Comparison of ENCODE assay signal across 33 mouse cellular contexts in genomic region chr2:128381684-128382205, GRCm38 (mm10).
A peak's percentile ranks its signal among the peaks of the same experiment; 100 is the strongest.
DNase-seq lines count a peak whose midpoint lies in the region; ATAC-seq and TF ChIP-seq lines count a peak whose summit lies in the region.
"Had no signal": no experiment of that assay in that cellular context is flagged by ENCODE, and none has a peak within 500 bp of the region (broad histone marks: within the 10 kb centered on the region; RNA-seq: fewer than 3 reads in every experiment).

No protein-coding gene starts in this region.

- no peak for ATAC-seq in midbrain, embryonic 13.5 days
- ATAC-seq: forebrain, embryonic 13.5 days; forebrain, embryonic 16.5 days; hindbrain, postnatal 0 days; intestine, embryonic 15.5 days had no signal

- no peaks in the 10 kb centered on the region for H3K9me3 ChIP-seq in heart, embryonic 10.5 days
- H3K9me3 ChIP-seq in midbrain, embryonic 13.5 days = no peaks in the 10 kb centered on the region
- H3K9me3 ChIP-seq: embryonic facial prominence, embryonic 10.5 days; embryonic facial prominence, embryonic 13.5 days; forebrain, embryonic 10.5 days; forebrain, embryonic 13.5 days; G1E; heart, embryonic 12.5 days; heart, embryonic 15.5 days; intestine, embryonic 15.5 days had no signal

- DNase-seq in heart, embryonic 10.5 days (ENCODE audit: low spot score) = no peak
- DNase-seq in heart, adult 8-10 months (ENCODE audit: low spot score) = no peak
- DNase-seq in NIH3T3 (ENCODE audit: low read depth) = peak; percentile 31
- DNase-seq in induced T-regulatory cell, adult 2 months (ENCODE audit: low read depth) = peak; percentile 81
- DNase-seq in spleen, postnatal 4 days (ENCODE audit: low spot score in 2 of 2) = no peak
- DNase-seq in kidney, postnatal 10 days = no peak
- DNase-seq: adrenal gland, postnatal 10 days; B cell, adult 2 months; cerebellum, adult 11 months; cerebellum, adult 2 months; cerebellum, adult 9-11 months; cerebellum, postnatal 25 days; embryo, embryonic 11 days; gastrocnemius, postnatal 10 days; gastrocnemius, postnatal 36 days; heart, adult 2 months; heart, postnatal 10 days; heart, postnatal 4 days; kidney, adult 18-20 months had no signal

- peak overlapping the region; percentile 76 for H3K4me2 ChIP-seq in myocyte (ENCODE audit: low read depth)
- H3K4me2 ChIP-seq in midbrain, embryonic 13.5 days (replicated peaks) = no peak overlapping the region
- H3K4me2 ChIP-seq: embryonic facial prominence, embryonic 13.5 days; forebrain, embryonic 13.5 days; heart, embryonic 12.5 days; heart, embryonic 15.5 days; hindbrain, embryonic 14.5 days; intestine, embryonic 15.5 days had no signal

- H3K4me1 ChIP-seq in heart, embryonic 10.5 days = peaks cover 44% of the 10 kb centered on the region
- peaks cover 15% of the 10 kb centered on the region for H3K4me1 ChIP-seq in midbrain, embryonic 13.5 days (replicated peaks)

- 0 out of 2 replicates have a peak overlapping the region, but pooled peaks have one; percentile 18 for H3K27ac ChIP-seq in heart, embryonic 10.5 days
- H3K27ac ChIP-seq in midbrain, embryonic 13.5 days = no peak overlapping the region
- H3K27ac ChIP-seq: embryonic facial prominence, embryonic 10.5 days; embryonic facial prominence, embryonic 13.5 days; forebrain, embryonic 10.5 days; forebrain, embryonic 13.5 days; heart, adult 2 months; heart, embryonic 15.5 days; hindbrain, embryonic 14.5 days; hindbrain, postnatal 0 days; intestine, embryonic 15.5 days had no signal

- H3K79me2 ChIP-seq in myocyte (ENCODE audit: control insufficient read depth, insufficient read depth) = peaks cover 95% of the 10 kb centered on the region

- H3K9ac ChIP-seq in midbrain, embryonic 13.5 days (replicated peaks) = no peak overlapping the region
- H3K9ac ChIP-seq: embryonic facial prominence, embryonic 13.5 days; forebrain, embryonic 13.5 days; heart, embryonic 12.5 days; heart, embryonic 15.5 days; hindbrain, embryonic 14.5 days; intestine, embryonic 15.5 days had no signal

- WGBS in heart, embryonic 10.5 days = 71% methylated on average over 5 of the region's 5 CpGs
- 86% methylated on average over 5 of the region's 5 CpGs for WGBS in midbrain, embryonic 13.5 days

- no peak overlapping the region for H3ac ChIP-seq in myocyte (ENCODE audit: control insufficient read depth, insufficient read length)

- H3K4me3 ChIP-seq in heart, embryonic 10.5 days = no peak overlapping the region
- H3K4me3 ChIP-seq in myocyte = no peak overlapping the region
- no peak overlapping the region for H3K4me3 ChIP-seq in midbrain, embryonic 13.5 days (replicated peaks)
- H3K4me3 ChIP-seq: embryonic facial prominence, embryonic 10.5 days; embryonic facial prominence, embryonic 13.5 days; forebrain, embryonic 10.5 days; forebrain, embryonic 13.5 days; heart, adult 2 months; heart, embryonic 12.5 days; heart, embryonic 15.5 days; intestine, embryonic 15.5 days had no signal

- H3K36me3 ChIP-seq in heart, embryonic 10.5 days = no peaks in the 10 kb centered on the region
- H3K36me3 ChIP-seq in myocyte (ENCODE audit: control insufficient read depth, insufficient read depth) = no peaks in the 10 kb centered on the region
- H3K36me3 ChIP-seq in midbrain, embryonic 13.5 days = no peaks in the 10 kb centered on the region
- H3K36me3 ChIP-seq: embryonic facial prominence, embryonic 10.5 days; embryonic facial prominence, embryonic 13.5 days; forebrain, embryonic 10.5 days; G1E; heart, embryonic 12.5 days; heart, embryonic 15.5 days; intestine, embryonic 15.5 days had no signal

- no peaks in the 10 kb centered on the region for H3K27me3 ChIP-seq in heart, embryonic 10.5 days (ENCODE audit: insufficient read depth, poor library complexity, severe bottlenecking)
- no peaks in the 10 kb centered on the region for H3K27me3 ChIP-seq in myocyte (ENCODE audit: control insufficient read depth, insufficient read depth, insufficient read length)
- peaks cover 3% of the 10 kb centered on the region; the same call in 1 of the 2 replicates for H3K27me3 ChIP-seq in midbrain, embryonic 13.5 days
- H3K27me3 ChIP-seq: CH12.LX; embryonic facial prominence, embryonic 13.5 days; heart, embryonic 12.5 days; heart, embryonic 15.5 days; intestine, embryonic 15.5 days had no signal

- no peak for TF ChIP-seq POLR2A in myocyte (IDR thresholded peaks at IDR 0.05; ENCODE audit: insufficient read length, low read depth)

TF ChIP-seq in myocyte, 11 proteins besides CTCF, POLR2A, EP300 and RAD21:
- no peak for TF ChIP-seq SRF (IDR thresholded peaks at IDR 0.05; ENCODE audit: control insufficient read depth, insufficient read length, low read depth)
- no peak for TF ChIP-seq E2F4 (IDR thresholded peaks at IDR 0.05; ENCODE audit: insufficient read depth)
- TF ChIP-seq REST (IDR thresholded peaks at IDR 0.05; ENCODE audit: insufficient read depth, insufficient read length) = no peak
- no peak for TF ChIP-seq MYOD1 (IDR thresholded peaks at IDR 0.05; ENCODE audit: control insufficient read depth in 1 of 3, insufficient read length in 2 of 3, low read depth in 2 of 3)
- no peak for TF ChIP-seq MYOG (IDR thresholded peaks at IDR 0.05; ENCODE audit: control insufficient read depth in 1 of 3, insufficient read depth in 1 of 3, insufficient read length in 2 of 3, low read depth in 2 of 3)
TF ChIP-seq in myocyte: peak in this region for 0.

Comparison
In these comparisons a context has a peak if more than half of its experiments do, and no peak if none do; other contexts are left out.
1. DNase-seq: peak in NIH3T3 (single experiment) and induced T-regulatory cell, adult 2 months (single experiment); none in heart, embryonic 10.5 days (single experiment), heart, adult 8-10 months (single experiment), spleen, postnatal 4 days (0 of 2) and kidney, postnatal 10 days (single experiment).